Comparison of ENCODE assay signal across 9 mouse cellular contexts in the genomic region with DNA sequence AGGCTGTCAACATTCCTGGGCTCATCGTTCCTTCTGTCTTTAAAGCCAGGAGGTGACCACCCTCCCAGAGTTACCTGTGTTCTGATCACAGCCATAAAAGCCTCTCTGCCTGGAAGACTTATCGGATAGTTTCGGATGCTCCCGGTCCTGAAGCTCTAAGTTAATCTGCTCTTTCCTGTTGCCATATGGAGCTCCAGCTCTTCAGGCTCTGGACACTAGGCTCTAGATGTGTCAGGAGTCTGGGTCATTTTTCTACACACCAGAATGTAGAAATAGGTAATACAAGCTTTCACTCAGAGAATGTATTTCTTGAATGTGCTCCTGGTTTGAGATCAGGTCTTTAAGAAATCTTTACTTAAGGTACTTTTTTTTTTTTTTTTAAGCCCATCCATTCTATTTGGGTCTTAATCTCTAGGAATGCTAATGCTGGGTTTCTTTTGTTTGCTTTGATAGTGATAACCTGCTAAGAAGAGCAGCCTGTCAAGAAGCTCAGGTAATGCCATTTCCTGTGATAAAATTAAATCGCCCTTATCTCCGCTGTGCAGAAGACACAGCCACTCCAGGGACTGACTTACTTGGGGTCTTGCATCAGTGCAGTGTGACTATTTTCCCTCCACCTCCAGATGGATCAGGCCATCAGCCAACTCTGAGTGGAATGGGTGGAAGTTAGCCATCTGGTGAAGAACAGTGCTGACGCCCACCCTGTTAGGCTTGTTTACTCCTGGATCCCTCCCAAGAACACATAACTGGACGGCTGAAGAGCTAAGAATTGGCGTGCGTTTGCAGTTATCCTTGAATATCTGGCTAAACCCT. TPM values are rescaled to one million over a fixed set of nuclear protein-coding genes. Genes with fewer than 3 reads are reported as not detected.
DNase-seq lines count a peak whose midpoint lies in the region; ATAC-seq and TF ChIP-seq lines count a peak whose summit lies in the region.
"Had no signal": no experiment of that assay in that cellular context is flagged by ENCODE, and none has a peak within 500 bp of the region (broad histone marks: within the 10 kb centered on the region; RNA-seq: fewer than 3 reads in every experiment).

No protein-coding gene starts in this region.

- no peak overlapping the region for H3K9ac ChIP-seq in kidney, postnatal 0 days (ENCODE audit: low read depth, low read length)
- no peak overlapping the region for H3K9ac ChIP-seq in midbrain, embryonic 16.5 days (ENCODE audit: low read depth, low read length)

- ATAC-seq in kidney, postnatal 0 days (replicated peaks; ENCODE audit: low FRiP score, low read depth) = no peak
- peak; percentile 80; the same call in 1 of the 2 replicates for ATAC-seq in midbrain, embryonic 16.5 days

- no peaks in the 10 kb centered on the region for H3K27me3 ChIP-seq in kidney, postnatal 0 days (ENCODE audit: insufficient read depth, low read length)
- H3K27me3 ChIP-seq in midbrain, embryonic 16.5 days (ENCODE audit: control insufficient read depth, insufficient read depth, low read depth, low read length) = no peaks in the 10 kb centered on the region

- 72% methylated on average over 10 of the region's 10 CpGs for WGBS in kidney, postnatal 0 days
- 78% methylated on average over 10 of the region's 10 CpGs for WGBS in midbrain, embryonic 16.5 days

- H3K4me3 ChIP-seq in kidney, postnatal 0 days (replicated peaks; ENCODE audit: low read depth, low read length) = no peak overlapping the region
- no peak overlapping the region for H3K4me3 ChIP-seq in gastrocnemius, adult 2 months
- H3K4me3 ChIP-seq in midbrain, embryonic 16.5 days (ENCODE audit: low read depth, low read length) = no peak overlapping the region
- H3K4me3 ChIP-seq: myocyte had no signal

- intact Hi-C loops in gastrocnemius, adult 2 months (cut with DNase I) = no loop called here

- TF ChIP-seq POLR2A in brain, embryonic 14.5 days (IDR thresholded peaks at IDR 0.05; ENCODE audit: borderline replicate concordance, extremely low read depth, insufficient read depth, insufficient read length, poor library complexity, severe bottlenecking) = no peak

- H3K36me3 ChIP-seq in kidney, postnatal 0 days (ENCODE audit: insufficient read depth, low read length) = no peaks in the 10 kb centered on the region
- 0 out of 2 replicates have a peak, but pooled peaks cover 2% of the 10 kb centered on the region for H3K36me3 ChIP-seq in midbrain, embryonic 16.5 days (ENCODE audit: control insufficient read depth, insufficient read depth, low read length)

- no peak for TF ChIP-seq CTCF in kidney, postnatal 0 days (IDR thresholded peaks at IDR 0.05; ENCODE audit: low read depth)
- TF ChIP-seq CTCF in brain, embryonic 14.5 days (IDR thresholded peaks at IDR 0.05; ENCODE audit: borderline replicate concordance, extremely low read depth, insufficient read depth, insufficient read length) = no peak
- TF ChIP-seq CTCF in gastrocnemius, adult 2 months (IDR thresholded peaks at IDR 0.05) = no peak

- H3K4me2 ChIP-seq in kidney, postnatal 0 days (ENCODE audit: low read length) = no peak overlapping the region
- no peak overlapping the region for H3K4me2 ChIP-seq in midbrain, embryonic 16.5 days (ENCODE audit: low read length)

- no peaks in the 10 kb centered on the region for H3K4me1 ChIP-seq in kidney, postnatal 0 days (replicated peaks; ENCODE audit: insufficient read depth, low read length)
- peaks cover 2% of the 10 kb centered on the region; the same call in 1 of the 2 replicates for H3K4me1 ChIP-seq in midbrain, embryonic 16.5 days (ENCODE audit: control insufficient read depth, insufficient read depth, low read length)

- peak; percentile 51 for DNase-seq in kidney, postnatal 0 days (ENCODE audit: low spot score)
- no peak for DNase-seq in kidney, adult 18-20 months
- peak; percentile 89 for DNase-seq in brain, embryonic 14.5 days (ENCODE audit: low read depth)
- DNase-seq in gastrocnemius, adult 2 months = peak; percentile 68
- peak; percentile 79 for DNase-seq in layer of hippocampus, adult 9-11 months
- no peak for DNase-seq in adrenal gland, adult 8-10 months
- no peak for DNase-seq in embryo, embryonic 10 days (ENCODE audit: low spot score)

- no peaks in the 10 kb centered on the region for H3K9me3 ChIP-seq in kidney, postnatal 0 days (replicated peaks; ENCODE audit: low read length)
- H3K9me3 ChIP-seq in midbrain, embryonic 16.5 days (replicated peaks; ENCODE audit: control insufficient read depth, low read length, poor library complexity, severe bottlenecking) = no peaks in the 10 kb centered on the region

- no peak overlapping the region for H3K27ac ChIP-seq in kidney, postnatal 0 days
- 0 out of 2 replicates have a peak overlapping the region, but pooled peaks have one; percentile 53 for H3K27ac ChIP-seq in gastrocnemius, adult 2 months
- 0 out of 2 replicates have a peak overlapping the region, but pooled peaks have one; percentile 5 for H3K27ac ChIP-seq in midbrain, embryonic 16.5 days (ENCODE audit: low read length)

RNA-seq across cellular contexts. Expression of gene Agk, which starts 22.2 kb away (rescaled TPM):
- 32.0 and 36.4 TPM in 2 replicates for polyA plus RNA-seq in kidney, postnatal 0 days (2015; fragmentation: Nextera tagmentation; extraction: Ambion mirVana)
- polyA plus RNA-seq in brain, embryonic 14.5 days (2012; rRNA removed) = 30.0 and 33.2 TPM in 2 replicates
- 1 to 10 TPM; 5.5 to 9.0 TPM for total RNA-seq in gastrocnemius, adult 2 months (2021)
- 64.0 and 74.5 TPM in 2 replicates for polyA plus RNA-seq in midbrain, embryonic 16.5 days (2015; fragmentation: Nextera tagmentation; extraction: Ambion mirVana)
- total RNA-seq in adrenal gland, adult 8-10 months (2022) = 10 to 100 TPM; 30.7 to 37.0 (median 33.7) TPM

Comparison
In these comparisons a context has a peak if more than half of its experiments do, and no peak if none do; other contexts are left out.
1. DNase-seq: peak in kidney, postnatal 0 days (single experiment), brain, embryonic 14.5 days (single experiment), gastrocnemius, adult 2 months (single experiment) and layer of hippocampus, adult 9-11 months (single experiment); none in kidney, adult 18-20 months (single experiment), adrenal gland, adult 8-10 months (single experiment) and embryo, embryonic 10 days (single experiment).